Mouse (Mus musculus) right cerebral cortex, postnatal 14 days (tissue): Measurements from ENCODE around the gene Clcnka.

ENCODE experiments used
- DNase-seq: peaks from one replicate; pipeline ENCODE4 v3.0.0; 2022

The Clcnka gene

GRCm38 (mm10) chr4:141420886-141421285 lies 22.4 kb upstream of the Clcnka start:
- DNase-seq, result no peak

GRCm38 (mm10) chr4:141420192-141420829 lies 21.8 kb upstream of the Clcnka start, which contains the start of gene Hspb7:
TSS of gene Hspb7 (plus strand) at chr4:141420779.
- DNase-seq, result no peak

- no peak for DNase-seq
Observed at GRCm38 (mm10) chr4:141419398-141420191, 21.1 kb upstream of the Clcnka start.

GRCm38 (mm10) chr4:141415924-141416323 lies 17.4 kb upstream of the Clcnka start, which contains the start of gene Clcnkb:
TSS of gene Clcnkb (minus strand) at chr4:141416014.
- no peak for DNase-seq

- DNase-seq, result no peak
Observed at GRCm38 (mm10) chr4:141411430-141411992, 13.0 kb upstream of the Clcnka start.

- DNase-seq, result no peak
Observed at GRCm38 (mm10) chr4:141408577-141408976, 10.1 kb upstream of the Clcnka start.

- peak; percentile 44 for DNase-seq
Observed at GRCm38 (mm10) chr4:141406516-141407299, 8.2 kb upstream of the Clcnka start.

GRCm38 (mm10) chr4:141405314-141405622 lies 6.7 kb upstream of the Clcnka start:
- no peak for DNase-seq

GRCm38 (mm10) chr4:141404518-141405313 lies 6.2 kb upstream of the Clcnka start:
- DNase-seq, result peak; percentile 87

- no peak for DNase-seq
Observed at GRCm38 (mm10) chr4:141400171-141400570, 1.6 kb upstream of the Clcnka start.

GRCm38 (mm10) chr4:141397861-141398260 lies 663 bp downstream of the Clcnka start:
- no peak for DNase-seq

GRCm38 (mm10) chr4:141394751-141395150 lies 3.8 kb downstream of the Clcnka start:
- DNase-seq, result no peak

- no peak for DNase-seq
Observed at GRCm38 (mm10) chr4:141391293-141391692, 7.2 kb downstream of the Clcnka start.

- no peak for DNase-seq
Observed at GRCm38 (mm10) chr4:141389366-141390150, 9.0 kb downstream of the Clcnka start.

GRCm38 (mm10) chr4:141387933-141388332 lies 10.6 kb downstream of the Clcnka start:
- DNase-seq, result no peak

GRCm38 (mm10) chr4:141387093-141387784 lies 11.3 kb downstream of the Clcnka start:
- DNase-seq, result peak; percentile 78

- DNase-seq, result no peak
Observed at GRCm38 (mm10) chr4:141386150-141386549, 12.4 kb downstream of the Clcnka start.

GRCm38 (mm10) chr4:141385275-141385674 lies 13.2 kb downstream of the Clcnka start:
- DNase-seq, result no peak

GRCm38 (mm10) chr4:141382406-141382805 lies 16.1 kb downstream of the Clcnka start:
- DNase-seq, result no peak

GRCm38 (mm10) chr4:141379674-141380073 lies 18.9 kb downstream of the Clcnka start:
- no peak for DNase-seq

- DNase-seq, result no peak
Observed at GRCm38 (mm10) chr4:141372426-141372825, 26.1 kb downstream of the Clcnka start.
